Mouse (Mus musculus): ENCODE data around the gene Luc7l2.

GRCm38 (mm10) chr6:38551989-38552635, 978 bp downstream of the Luc7l2 start:
- no peak; the same call in none of the 2 replicates for TF ChIP-seq POLR2A (IDR thresholded peaks at IDR 0.05; ENCODE audit: low read depth, low read length)
- TF ChIP-seq CTCF (IDR thresholded peaks at IDR 0.05; ENCODE audit: borderline replicate concordance, insufficient read depth, low read length): no peak

All from embryonic fibroblast, embryonic 13.5 days (primary cell).